Mouse (Mus musculus) spleen, postnatal 0 days (tissue): ENCODE data around the gene Gstp3. TPM values are rescaled to one million over a fixed set of nuclear protein-coding genes. Genes with fewer than 3 reads are reported as not detected.

ENCODE experiments used
- polyA plus RNA-seq: library from polyadenylated mRNA; unstranded; fragments of >200 nt; fragmentation: Nextera tagmentation; extraction: Ambion mirVana; gene quantifications from 2 replicates; pipeline ENCODE4 v1.2.1, GENCODE M21; 2015

Gene Gstp3
- 30.1 and 31.1 TPM in 2 replicates for polyA plus RNA-seq

DNA sequence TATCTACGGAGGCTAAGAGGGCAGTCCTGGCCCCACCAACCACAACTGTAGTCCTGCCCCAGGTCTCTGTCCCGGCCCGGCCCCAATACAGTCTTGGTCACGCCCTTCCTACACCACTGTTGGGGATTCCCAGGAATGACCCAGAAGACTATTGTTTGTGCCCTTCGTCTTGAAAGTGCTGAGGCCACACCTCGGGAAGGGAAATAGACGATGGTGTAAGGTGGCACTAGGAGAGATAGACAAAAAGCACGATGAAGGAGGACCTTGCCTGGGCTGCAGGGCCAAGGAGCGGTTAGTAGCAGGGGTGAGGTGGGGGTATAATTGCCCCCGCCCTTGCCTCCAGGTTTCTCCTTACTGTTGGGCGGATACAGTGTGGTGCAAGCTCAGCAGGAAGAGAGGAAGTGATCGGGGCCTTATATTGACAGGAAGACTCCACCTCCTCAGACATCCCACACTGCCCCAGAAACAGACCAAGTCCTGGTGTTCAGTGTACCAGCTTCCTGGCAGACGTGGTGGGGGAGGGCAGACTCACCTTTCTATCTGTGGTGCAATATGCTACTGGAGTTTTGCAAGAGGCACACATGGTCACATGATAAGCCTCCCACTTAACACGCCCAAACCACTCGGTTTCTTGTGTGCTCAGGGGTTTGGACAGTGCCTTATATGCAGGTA, at the start of gene Gstp3:
TSS of gene Gstp3 (minus strand) at position 501 of the 672 bp plus-strand sequence.

GRCm38 (mm10) chr19:4099837-4100717, 40.7 kb upstream of the Gstp3 start, which contains the start of gene Pitpnm1:
TSS of gene Pitpnm1 (plus strand) at chr19:4099998.

GRCm38 (mm10) chr19:4096642-4097440, 37.5 kb upstream of the Gstp3 start, which contains the start of gene Cdk2ap2:
TSS of gene Cdk2ap2 (plus strand) at chr19:4097182.

DNA sequence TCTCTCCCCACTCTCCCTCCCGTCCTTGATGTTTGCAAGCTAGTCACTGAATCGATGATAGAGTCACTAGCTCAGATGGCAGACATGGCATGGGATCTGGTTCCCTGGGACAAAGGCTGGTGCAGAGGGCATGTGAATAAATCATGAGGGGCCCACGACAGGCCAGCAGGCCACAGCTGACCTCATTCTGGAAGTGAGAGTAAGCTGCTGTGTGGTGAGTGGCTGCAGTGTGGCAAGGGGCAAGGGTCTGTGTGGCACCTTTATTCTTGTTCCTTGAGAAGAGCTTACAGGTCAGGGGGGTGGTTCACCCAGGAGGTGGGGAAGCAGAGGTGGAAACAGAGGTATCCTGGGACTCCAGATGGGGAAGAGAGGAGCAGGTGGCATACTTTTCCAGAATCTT, 22.0 kb upstream of the Gstp3 start, which contains the start of gene Cabp2:
TSS of gene Cabp2 (plus strand) at position 185 of the 400 bp plus-strand sequence.

GRCm38 (mm10) chr19:4045966-4046865, 13.2 kb downstream of the Gstp3 start, which contains the start of gene Gstp2:
TSS of gene Gstp2 (minus strand) at chr19:4046023.

DNA sequence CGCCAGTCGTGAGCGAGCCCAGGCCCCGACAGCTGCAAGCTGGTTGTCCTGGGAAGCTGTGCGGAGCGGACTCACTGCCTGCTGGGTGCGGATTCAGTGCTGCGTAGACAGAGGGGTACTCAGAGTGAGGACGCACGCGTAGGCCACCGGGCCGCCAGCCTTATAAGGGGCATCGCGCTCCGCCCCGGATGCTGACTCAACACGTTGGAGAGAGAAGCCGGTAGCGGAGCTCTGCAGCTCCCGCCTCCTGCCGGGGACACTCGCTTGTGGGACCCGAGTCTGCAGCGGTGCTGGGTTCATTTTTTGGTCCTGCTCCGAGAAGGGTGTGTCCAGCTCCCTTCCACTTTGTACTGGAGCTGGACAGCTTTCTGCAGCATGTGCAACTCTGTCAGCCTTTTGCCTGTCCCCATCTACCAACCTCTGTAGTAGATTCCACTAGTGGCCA, 21.6 kb downstream of the Gstp3 start, which contains the start of gene Gstp1:
TSS of gene Gstp1 (minus strand) at position 198 of the 445 bp plus-strand sequence.

GRCm38 (mm10) chr19:4012432-4013022, 46.8 kb downstream of the Gstp3 start, which contains the start of gene Ndufv1:
TSS of gene Ndufv1 (minus strand) at chr19:4012806.

Other genes with a start within 250 kb of the Gstp3 start
- 11.0 and 14.0 TPM in 2 replicates for gene Chka, start 207.8 kb downstream of the Gstp3 start, polyA plus RNA-seq
- 23.3 and 40.3 TPM in 2 replicates for gene Tcirg1, start 152.4 kb downstream of the Gstp3 start, polyA plus RNA-seq
- gene Ndufs8, start 146.8 kb downstream of the Gstp3 start, polyA plus RNA-seq: 167 and 176 TPM in 2 replicates
- 12.5 and 18.9 TPM in 2 replicates for gene Aldh3b1, start 129.8 kb downstream of the Gstp3 start, polyA plus RNA-seq
- 48.2 and 70.6 TPM in 2 replicates for gene Unc93b1, start 124.4 kb downstream of the Gstp3 start, polyA plus RNA-seq
- gene Aldh3b3, start 100.9 kb downstream of the Gstp3 start, polyA plus RNA-seq: 0.08 and 0.15 TPM in 2 replicates
- gene Aldh3b2, start 87.2 kb downstream of the Gstp3 start, polyA plus RNA-seq: 0.45 and 0.91 TPM in 2 replicates
- gene Acy3, start 73.0 kb downstream of the Gstp3 start, polyA plus RNA-seq: 7.9 and 9.8 TPM in 2 replicates
- gene Tbx10, start 66.8 kb downstream of the Gstp3 start, polyA plus RNA-seq: 0.06 TPM in 1 of 2 replicates, not detected in the other
- gene Nudt8, start 59.0 kb downstream of the Gstp3 start, polyA plus RNA-seq: 20.8 and 22.9 TPM in 2 replicates
- gene Gm49405, start 58.9 kb downstream of the Gstp3 start, polyA plus RNA-seq: 0.71 and 0.87 TPM in 2 replicates
- gene Doc2g, start 56.3 kb downstream of the Gstp3 start, polyA plus RNA-seq: 1.3 and 1.6 TPM in 2 replicates
- 162 and 170 TPM in 2 replicates for gene Ndufv1, start 46.8 kb downstream of the Gstp3 start, polyA plus RNA-seq
- gene Gstp1, start 21.6 kb downstream of the Gstp3 start, polyA plus RNA-seq: 309 and 335 TPM in 2 replicates
- 7.4 and 12.0 TPM in 2 replicates for gene Gstp2, start 13.5 kb downstream of the Gstp3 start, polyA plus RNA-seq
- gene Cabp2, start 22.0 kb upstream of the Gstp3 start, polyA plus RNA-seq: 0.19 TPM in 1 of 2 replicates, not detected in the other
- 172 and 193 TPM in 2 replicates for gene Cdk2ap2, start 37.6 kb upstream of the Gstp3 start, polyA plus RNA-seq
- 16.6 and 22.5 TPM in 2 replicates for gene Pitpnm1, start 40.4 kb upstream of the Gstp3 start, polyA plus RNA-seq
- 46.8 and 51.7 TPM in 2 replicates for gene Aip, start 66.3 kb upstream of the Gstp3 start, polyA plus RNA-seq
- gene Gpr152, start 80.2 kb upstream of the Gstp3 start, polyA plus RNA-seq: not detected in 2 replicates
- gene Cabp4, start 84.5 kb upstream of the Gstp3 start, polyA plus RNA-seq: 0.34 and 0.51 TPM in 2 replicates
- 83.9 and 109 TPM in 2 replicates for gene Coro1b, start 89.0 kb upstream of the Gstp3 start, polyA plus RNA-seq
- gene Ptprcap, start 94.0 kb upstream of the Gstp3 start, polyA plus RNA-seq: 54.1 and 74.8 TPM in 2 replicates
- 30.1 and 37.0 TPM in 2 replicates for gene Rps6kb2, start 103.8 kb upstream of the Gstp3 start, polyA plus RNA-seq
- 2.5 and 3.6 TPM in 2 replicates for gene Carns1, start 115.9 kb upstream of the Gstp3 start, polyA plus RNA-seq
- 26.1 and 34.7 TPM in 2 replicates for gene Tbc1d10c, start 131.7 kb upstream of the Gstp3 start, polyA plus RNA-seq
- 442 and 443 TPM in 2 replicates for gene Ppp1ca, start 132.5 kb upstream of the Gstp3 start, polyA plus RNA-seq
- 17.5 and 19.7 TPM in 2 replicates for gene Rad9a, start 142.1 kb upstream of the Gstp3 start, polyA plus RNA-seq
- gene Clcf1, start 154.7 kb upstream of the Gstp3 start, polyA plus RNA-seq: 3.2 and 4.0 TPM in 2 replicates
- gene AC109138.7, start 154.8 kb upstream of the Gstp3 start, polyA plus RNA-seq: not detected in 2 replicates
- gene Pold4, start 172.3 kb upstream of the Gstp3 start, polyA plus RNA-seq: 30.2 and 35.5 TPM in 2 replicates
- 4.7 and 6.3 TPM in 2 replicates for gene Ssh3, start 209.6 kb upstream of the Gstp3 start, polyA plus RNA-seq
- gene Ankrd13d, start 223.6 kb upstream of the Gstp3 start, polyA plus RNA-seq: 1.7 and 2.7 TPM in 2 replicates
- 23.0 and 33.3 TPM in 2 replicates for gene Grk2, start 246.7 kb upstream of the Gstp3 start, polyA plus RNA-seq